Mouse (Mus musculus) granulocyte monocyte progenitor cell, adult 5-6 weeks (primary cell): Measurements from ENCODE around the gene Cabp2. TPM values are rescaled to one million over a fixed set of nuclear protein-coding genes. Genes with fewer than 3 reads are reported as not detected.
A peak's percentile ranks its signal among the peaks of the same experiment; 100 is the strongest.
"Not testable (repeated sequence)": the region's sequence is repeated elsewhere in the genome, so short reads cannot be mapped to it uniquely, and the experiment has no call there.

Experiments used
- ATAC-seq: replicated peaks from 2 replicates; pipeline ENCODE4 v1.8.0; 2016; ENCODE audit warnings: mild to moderate bottlenecking, moderate TSS enrichment, inconsistent platforms; ENCODE audit not compliant: poor library complexity, severe bottlenecking
- total RNA-seq, 2 experiments: library from RNA; stranded (forward) in 1 of 2; stranded (reverse) in 1 of 2; fragments of 200-712, 200-1000 nt in 1 of 2; fragments of >200 nt in 1 of 2; fragmentation: Nextera tagmentation in 1 of 2; gene quantifications; 2 replicates each; pipeline ENCODE4 v1.2.3; 2014 to 2017

The Cabp2 gene
- total RNA-seq, 2 experiments from 2014 or later, result not detected

DNA sequence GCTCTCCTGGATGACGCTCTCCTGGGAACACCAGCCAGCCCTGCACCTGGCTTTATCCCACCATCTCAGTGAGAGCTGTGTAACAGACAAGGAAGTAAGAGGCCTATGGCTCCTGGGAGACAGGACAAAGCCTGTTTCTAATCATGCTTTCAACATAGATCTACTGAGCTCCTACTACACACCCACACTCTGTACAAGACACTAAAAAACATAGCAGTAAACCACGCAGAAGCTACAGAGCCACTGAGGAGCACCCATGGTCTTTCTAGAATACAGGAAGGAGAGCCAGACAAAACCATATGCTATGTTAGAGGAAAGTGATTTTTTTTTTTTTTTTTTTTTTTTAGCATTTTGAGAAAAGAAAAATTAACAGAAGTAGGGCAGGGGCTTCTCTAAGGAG lies 37.0 kb downstream of the Cabp2 start:
- no peak for ATAC-seq

DNA sequence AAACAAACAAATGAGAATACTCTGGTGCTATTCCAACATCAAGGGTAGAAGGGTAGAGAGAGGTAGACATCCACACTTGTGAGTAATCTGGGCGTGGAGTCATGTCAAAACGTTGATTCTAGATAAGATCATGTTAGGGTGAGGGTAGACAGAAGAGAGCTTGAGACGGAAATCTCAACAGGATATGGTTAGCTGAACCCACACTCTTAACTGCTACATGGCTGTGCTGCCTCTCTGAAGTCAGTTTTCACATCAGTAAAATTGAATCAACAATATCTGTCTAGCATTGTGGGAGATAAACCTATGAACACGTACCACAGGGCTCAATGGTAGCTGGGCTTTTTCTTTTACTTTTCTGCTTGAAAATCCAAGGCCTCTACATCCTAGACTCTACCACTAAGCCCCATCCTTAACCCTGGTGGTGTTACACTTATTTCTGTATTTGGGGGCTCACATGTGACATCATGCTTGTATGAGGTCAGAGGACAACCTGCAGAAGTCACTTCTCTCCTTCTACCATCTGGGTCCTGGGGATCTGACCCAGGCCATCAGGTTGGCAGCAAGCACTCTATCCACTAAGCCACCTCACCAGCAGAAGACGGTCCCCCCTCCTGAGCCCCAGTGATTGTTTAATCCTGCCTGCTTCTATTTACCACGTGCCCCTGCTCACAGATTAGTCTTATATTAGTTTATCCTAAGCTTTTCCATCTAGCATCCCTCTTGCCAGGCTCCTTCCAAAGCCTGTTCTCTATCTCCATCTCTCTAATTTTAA lies 38.5 kb downstream of the Cabp2 start:
- ATAC-seq, result no peak

DNA sequence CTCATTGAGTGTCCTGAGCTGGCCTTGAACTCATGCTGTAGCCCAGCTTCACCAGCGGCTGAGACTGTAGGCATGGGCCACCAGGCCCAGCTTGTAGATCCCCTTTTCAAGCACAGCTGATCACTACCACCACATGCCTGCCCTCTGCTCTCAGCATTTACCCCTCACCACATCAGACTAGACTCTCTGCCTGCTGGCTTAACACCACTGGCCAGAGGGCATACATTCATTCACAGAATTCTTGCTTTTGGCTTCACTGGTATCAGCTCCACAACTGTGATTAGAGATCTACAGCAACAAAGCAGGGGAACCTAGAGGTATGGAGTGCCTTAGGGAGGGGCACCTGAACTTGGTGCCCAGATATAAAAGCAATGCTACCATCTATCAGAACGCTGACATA lies 39.1 kb downstream of the Cabp2 start:
- ATAC-seq, result no peak

DNA sequence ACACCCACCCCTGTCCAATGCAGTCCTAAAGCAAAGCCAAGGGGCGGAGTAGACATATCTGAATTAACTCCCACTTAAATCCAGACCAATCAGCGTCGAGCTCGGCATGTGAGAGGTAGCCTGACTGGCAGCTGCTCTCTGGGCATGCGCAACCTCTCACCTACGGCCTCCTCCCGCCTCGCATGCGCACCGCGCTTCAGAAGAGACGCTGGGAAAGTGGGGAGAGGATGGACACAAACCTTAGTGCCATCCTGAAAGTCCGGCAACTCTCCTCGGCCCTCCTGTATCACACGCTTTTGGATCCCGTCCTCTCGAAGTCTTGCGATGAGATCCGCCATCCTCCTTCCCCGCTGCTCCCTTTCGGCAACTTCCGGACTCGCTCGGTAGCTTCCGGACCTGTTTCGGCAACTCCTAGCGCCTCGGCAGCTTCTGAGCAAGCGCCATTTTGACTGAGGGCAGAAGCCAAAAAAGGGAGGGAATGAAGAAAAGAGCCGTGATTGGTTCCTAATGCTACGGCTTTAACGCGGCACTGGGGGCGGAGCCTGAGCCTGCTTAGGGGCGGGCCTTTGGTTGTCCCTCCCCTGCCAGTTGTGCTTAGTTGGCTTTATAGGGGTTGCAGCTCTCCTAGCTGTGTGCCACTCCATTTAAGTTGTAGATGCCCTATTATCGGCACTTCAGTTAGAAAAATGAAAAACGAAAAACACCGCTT lies 39.9 kb downstream of the Cabp2 start:
- ATAC-seq, result peak; percentile 68

DNA sequence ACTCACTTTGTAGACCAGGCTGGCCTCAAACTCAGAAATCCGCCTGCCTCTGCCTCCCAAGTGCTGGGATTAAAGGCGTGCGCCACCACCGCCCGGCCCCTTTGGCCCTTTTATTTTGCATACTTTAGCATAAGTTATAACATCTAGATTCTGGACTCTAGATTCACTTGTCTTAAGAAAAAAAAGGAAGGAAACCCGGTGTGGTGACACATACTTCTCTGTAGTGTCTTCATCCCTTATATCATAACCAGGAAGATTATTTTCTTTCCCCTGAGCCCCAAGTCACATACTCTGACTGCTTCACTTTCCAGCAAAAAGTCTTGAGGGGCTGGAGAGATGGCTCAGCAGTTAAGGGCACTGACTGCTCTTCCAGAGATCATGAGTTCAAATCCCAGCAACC lies 40.5 kb downstream of the Cabp2 start:
- ATAC-seq, result peak; percentile 38

DNA sequence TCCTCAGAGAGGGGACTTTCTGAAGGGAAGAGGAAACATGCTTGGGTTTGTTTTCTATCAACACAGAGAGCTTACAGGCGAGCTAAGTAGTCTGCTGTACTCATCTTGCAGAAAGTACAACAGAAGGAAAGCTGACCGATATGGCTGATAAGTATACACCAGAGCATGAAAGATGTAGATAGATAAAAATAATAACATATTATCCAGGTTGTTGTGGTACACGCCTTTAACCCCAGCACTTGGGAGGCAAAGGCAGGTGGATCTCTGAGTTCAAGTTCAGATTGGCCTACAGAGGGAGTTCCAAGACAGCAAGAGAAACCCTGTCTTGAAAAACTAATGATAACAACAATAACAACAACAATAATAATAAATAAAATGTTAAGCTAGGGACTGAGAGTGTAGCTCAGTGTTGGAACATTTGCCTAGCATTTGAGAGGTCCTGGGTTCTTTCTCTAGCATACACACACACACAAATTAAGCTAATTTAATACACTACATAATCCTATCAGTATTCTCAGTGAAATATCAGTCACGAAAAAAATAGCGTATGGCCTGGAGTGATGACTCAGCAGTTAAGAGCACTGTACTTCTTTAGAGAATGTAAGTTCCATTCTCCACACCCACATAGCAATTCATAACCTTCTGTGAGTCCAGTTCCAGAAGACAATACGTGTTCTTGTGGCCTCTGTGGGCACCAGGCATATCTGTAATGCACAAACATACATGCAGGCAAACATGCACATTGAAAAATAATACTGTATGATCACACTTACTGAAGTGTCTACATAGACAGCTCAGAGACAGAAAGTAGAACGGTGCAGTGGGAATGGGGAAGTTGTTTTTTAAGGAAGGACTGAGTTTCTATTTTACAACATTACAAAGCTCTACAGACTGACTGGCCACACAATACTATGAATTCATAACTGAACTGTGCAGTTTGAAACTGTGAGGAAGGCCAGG lies 41.3 kb downstream of the Cabp2 start:
- peak; percentile 14; the same call in 1 of the 2 replicates for ATAC-seq

DNA sequence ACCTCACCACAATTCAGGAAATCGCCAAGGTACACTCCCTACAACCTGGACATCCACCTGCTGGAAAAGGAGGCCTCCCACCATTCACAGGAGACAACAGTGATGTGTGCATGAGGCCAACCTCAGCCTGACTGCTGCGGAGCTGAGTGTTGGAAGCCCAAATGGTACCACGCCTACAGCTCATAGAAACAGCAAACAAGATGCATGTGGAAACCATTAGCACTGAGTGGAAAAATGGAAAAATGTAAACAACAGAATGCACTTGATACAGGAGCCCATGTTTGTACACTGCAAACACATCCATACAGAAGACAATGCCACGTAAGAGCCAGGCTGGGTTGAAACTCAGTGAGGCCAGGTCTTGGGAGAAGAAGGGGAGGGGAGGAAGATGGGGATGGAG lies 43.1 kb downstream of the Cabp2 start:
- no peak for ATAC-seq

DNA sequence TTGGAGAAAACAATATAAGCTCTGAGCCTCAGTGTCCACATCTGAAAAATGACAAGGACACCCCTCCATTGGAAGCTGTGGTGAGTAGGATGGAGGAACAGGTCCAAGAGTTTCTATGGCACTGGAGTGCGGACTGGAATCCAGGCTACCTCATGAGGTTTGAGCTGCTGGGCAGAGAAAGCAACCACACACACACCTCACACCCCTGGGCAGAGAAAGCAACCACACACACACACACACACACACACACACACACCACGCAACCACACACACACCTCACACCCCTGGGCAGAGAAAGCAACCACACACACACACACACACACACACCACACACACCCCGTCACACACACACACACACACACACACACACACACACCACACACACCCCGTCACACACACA lies 43.9 kb downstream of the Cabp2 start:
- not testable (repeated sequence) for ATAC-seq

DNA sequence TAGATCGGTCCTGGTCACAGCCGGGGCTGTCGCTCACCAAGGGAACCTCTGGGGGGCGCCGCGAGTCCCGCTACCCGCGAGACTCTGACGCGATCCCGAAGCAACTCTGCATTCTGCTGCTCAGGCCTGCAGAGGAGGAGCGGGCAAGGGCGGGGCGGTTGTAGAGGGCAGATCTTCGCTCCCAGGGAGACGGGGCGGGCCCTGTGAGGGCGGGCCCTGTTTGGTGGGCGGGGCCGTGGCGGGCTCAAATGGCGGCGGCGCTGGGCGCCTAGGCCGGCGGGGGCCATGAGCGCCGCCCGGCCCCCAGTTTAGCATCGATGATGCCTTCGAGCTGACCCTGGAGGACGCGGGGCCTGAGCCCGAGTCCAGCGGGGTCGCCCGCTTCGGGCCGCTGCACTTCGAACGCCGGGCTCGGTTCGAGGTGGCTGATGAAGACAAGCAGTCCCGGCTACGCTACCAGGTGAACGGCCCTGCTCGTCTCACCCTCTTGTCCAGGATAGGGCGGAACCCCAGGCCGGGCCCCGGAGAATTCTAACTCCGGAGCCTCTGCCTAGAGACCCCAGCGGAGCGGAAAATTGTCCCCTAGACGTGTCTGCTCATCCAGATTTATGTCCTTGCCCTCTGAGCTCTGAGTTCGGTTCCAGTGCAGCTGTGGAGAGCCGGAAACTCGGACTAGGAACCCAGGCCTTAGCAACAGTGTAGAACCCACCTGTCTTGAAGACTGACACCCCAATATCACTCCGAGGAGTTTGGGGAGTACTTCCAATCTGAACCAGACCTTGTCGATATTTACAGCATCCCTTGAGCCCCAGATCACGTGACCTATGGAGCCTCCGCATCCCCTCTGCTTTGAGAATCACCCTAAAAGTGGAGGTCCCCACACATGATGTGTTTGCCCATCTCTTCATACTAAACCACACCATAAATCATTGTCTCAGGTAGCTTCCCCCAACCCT lies 44.6 kb downstream of the Cabp2 start, which contains the start of gene Aip:
Gene Aip, minus strand, starts transcription at position 118 of the 956 bp plus-strand sequence.
- peak; percentile 75 for ATAC-seq

DNA sequence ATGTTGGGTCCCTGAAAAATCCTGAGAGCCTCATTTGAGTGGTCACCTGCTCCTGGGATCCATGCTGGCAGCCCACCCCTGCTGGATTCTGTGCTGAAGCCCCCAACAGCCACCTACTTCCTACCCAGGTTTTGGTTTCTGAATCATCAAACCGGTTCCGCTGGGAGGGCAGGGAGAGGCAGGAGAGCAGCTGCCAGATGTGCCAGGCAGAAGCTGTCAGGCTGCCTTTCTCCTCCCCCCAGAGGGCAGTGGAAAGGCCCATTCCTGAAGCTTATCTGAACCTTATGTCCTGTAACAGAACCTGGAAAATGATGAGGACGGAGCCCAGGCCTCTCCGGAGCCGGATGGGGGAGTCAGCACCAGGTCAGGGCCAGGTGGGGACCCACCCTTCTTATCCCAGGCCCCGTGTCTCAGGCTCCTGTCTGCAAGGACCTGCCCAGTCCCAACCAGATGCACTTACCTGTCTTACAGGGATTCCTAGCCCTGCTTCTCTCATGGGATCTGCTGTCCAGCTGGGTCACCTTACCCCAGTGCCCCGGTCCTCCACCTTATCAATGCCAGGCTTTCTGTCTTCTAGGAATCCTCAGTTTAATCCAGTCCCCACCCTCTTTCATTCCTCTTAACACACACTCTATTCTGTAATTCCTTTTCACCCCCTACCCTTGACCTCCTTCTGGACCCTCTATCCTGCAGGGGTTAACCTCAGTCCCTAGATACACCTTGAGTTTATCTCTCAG lies 45.5 kb downstream of the Cabp2 start:
- no peak for ATAC-seq

DNA sequence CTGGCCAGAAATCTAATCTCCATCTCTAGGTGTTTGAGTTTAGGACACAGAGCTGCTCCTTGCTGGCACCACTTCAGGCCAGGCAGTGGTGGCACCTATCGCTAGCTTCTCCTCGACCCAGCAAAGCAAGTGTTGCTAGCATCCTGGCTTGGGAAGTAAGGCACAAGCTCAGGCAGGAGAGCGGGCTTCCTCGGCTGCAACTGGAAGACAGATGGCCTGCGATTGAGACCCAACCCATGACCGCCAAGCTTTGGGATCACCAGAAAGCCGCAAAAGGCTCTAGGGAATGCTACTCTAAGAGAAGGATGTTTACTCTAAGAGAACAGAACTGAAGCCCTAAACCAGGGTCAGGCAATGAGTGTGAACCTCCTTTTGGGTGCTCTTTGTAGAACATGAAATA lies 48.1 kb downstream of the Cabp2 start:
- no peak for ATAC-seq

DNA sequence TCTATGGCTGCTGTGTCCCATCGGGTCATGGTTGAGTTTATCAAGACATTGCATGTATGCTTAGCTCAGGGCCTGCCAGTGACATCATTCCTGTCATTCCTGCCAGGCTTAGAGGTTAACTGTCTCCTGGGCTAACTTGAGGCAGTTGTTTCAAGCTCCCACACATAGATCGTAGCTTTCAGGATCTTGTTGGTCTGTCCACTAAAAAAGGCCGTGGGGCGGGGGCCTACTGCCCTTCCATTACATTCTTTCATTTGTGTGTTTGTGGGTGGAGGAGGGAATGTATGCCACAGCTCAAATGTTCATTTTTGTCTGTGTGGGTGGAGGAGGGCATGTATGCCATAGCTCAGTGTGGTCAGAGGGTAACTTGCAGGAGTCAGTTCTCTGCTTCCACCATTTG lies 48.7 kb downstream of the Cabp2 start:
- no peak for ATAC-seq

DNA sequence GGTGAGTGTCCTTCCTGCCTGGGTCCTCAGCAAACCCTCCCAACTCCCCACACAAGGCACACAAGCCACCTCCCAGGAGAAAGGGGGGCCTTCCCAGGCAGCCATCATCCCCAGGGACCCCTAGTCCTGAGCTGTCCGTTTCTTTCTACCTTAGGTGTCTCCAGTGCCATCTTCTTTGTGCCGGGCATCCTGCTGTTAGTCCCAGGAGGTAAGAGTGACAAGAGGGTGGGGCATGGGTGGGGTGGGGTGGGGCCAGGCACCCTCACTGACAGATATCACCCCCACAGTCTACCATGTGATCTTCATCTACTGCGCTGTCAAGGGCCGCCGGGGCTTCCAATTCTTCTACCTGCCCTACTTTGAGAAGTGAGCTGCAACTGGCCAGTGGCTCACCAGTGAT lies 49.7 kb downstream of the Cabp2 start:
- ATAC-seq, result no peak

DNA sequence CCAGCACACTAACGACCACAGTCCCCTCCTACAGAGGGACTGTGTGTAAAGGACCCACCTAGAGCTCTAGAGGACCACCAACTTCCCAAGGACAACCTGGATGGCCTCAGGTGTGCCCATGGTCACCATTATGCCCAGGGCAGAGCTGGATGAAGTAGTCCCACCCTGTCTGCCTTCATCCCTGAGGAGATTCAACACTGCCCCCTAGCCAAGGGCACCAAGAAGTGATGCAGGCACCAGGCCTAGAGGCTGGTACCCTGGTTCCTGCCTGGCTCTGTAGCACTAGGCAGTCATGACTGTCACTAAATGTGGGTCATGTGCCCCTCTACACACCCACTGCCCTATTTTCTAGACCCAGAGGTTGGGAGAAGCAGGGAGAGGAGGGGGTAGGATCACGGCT lies 50.4 kb downstream of the Cabp2 start:
- no peak for ATAC-seq

DNA sequence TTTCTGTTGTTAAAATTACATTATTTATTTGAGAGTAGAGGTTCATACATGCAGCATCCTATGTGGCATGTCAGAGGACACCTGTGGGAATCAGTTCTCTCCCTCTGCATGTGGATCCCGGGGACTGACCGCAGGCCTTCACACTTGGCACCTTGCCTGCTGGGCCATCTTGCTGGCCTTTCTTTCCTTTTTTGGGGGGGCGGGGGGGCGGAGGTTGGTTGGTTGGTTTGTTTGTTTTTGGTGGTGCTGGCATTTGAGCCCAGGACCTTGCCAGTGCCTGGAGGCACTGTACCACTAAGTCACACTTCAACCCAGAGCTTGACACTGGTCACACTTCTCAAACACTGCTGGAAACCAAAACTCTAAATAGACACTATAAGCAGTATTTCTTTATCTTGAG lies 53.0 kb downstream of the Cabp2 start:
- ATAC-seq, result no peak

DNA sequence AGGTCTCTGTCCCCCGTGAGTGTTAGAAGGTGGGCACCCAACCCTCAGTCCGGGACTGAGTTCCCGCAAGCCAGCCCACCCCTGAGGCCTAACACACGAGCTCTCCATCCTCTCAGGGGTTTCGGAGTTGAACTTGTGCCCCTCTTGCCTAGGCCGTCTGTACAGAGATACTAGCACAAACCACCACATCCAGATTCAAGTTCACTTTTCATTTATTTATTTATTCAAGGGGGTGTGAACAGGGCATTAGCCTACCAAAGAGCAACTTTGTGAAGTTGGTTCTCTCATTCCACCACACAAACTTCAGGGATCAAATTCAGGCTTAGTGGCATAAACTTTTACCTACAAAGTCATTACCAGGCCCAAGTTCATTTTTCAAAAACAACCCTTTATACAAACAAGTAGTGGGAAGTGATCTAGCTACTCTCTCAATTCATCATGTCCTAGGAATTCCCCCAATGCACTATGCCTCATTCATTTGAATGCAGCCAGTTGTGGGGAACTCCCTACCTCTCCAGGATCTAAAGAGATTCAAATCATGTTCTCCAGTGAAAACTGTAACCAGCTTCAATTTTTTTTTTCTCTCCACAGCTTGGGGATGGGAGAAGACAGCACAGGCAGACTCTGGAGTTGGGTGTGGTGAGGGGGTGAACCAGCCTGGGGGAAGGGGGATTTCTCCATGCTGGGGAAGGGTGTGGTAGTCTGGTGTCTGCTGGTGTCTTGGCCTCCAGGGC lies 54.0 kb downstream of the Cabp2 start:
- ATAC-seq, result not testable (repeated sequence)

DNA sequence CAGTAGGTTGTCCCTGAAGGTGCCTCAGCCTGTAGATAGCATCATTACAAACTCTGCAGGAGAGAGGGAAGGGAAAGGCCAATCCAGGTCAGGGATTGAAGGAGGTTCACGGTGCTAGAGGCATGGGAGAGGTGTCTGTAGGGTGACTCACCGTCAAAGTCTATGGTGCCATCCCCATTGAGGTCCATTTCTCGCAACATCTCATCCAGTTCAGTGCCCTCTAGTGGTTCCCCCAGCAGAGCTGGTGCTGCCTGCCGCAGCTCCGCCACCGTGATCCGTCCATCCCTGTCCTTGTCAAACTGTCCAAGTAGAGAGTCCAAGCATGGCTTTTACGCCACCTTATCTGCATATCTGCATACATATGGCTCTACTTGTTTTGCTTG lies 54.6 kb downstream of the Cabp2 start:
- ATAC-seq, result peak; percentile 66

DNA sequence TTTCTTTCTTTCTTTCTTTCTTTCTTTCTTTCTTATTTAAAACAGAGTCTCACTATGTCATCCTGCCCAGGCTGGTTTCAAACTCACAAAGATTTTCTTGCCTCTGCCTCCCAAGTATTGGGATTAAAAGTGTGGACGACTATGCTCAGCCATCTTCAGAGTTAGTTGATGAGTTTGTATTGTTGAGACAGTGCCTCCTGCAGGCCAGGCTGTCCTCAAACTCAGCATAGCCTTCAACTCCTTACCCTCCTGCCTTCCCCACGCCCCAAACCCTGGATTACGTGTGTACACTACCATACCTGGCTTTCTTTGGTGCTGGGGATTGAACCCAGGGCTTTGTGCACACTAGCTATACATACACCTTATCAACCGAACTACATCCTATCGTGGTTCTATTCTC lies 55.1 kb downstream of the Cabp2 start:
- ATAC-seq, result no peak
